Comparison of ENCODE assay signal across 8 mouse cellular contexts in genomic region chr10:70097291-70097901, GRCm38 (mm10). TPM values are rescaled to one million over a fixed set of nuclear protein-coding genes. Genes with fewer than 3 reads are reported as not detected.
A peak's percentile ranks its signal among the peaks of the same experiment; 100 is the strongest.
DNase-seq lines count a peak whose midpoint lies in the region; ATAC-seq and TF ChIP-seq lines count a peak whose summit lies in the region.

No protein-coding gene starts in this region.

- H3K27ac ChIP-seq in forebrain, embryonic 10.5 days: peak overlapping the region; percentile 97
- peak overlapping the region; percentile 82 for H3K27ac ChIP-seq in hindbrain, embryonic 14.5 days
- H3K27ac ChIP-seq in limb, embryonic 13.5 days: peak overlapping the region; percentile 91

- no peak for DNase-seq in Patski (ENCODE audit: low read depth, low spot score)
- DNase-seq in forebrain, embryonic 10.5 days (ENCODE audit: extremely low spot score, low spot score): peak; percentile 46
- no peak for DNase-seq in hindbrain, embryonic 14.5 days (ENCODE audit: low spot score)
- DNase-seq in neural tube, embryonic 10.5 days (ENCODE audit: extremely low spot score, low spot score): peak; percentile 64
- DNase-seq in thymus, postnatal 0 days (ENCODE audit: low spot score): peak; percentile 52

- TF ChIP-seq CTCF in Patski (IDR thresholded peaks at IDR 0.05): no peak

- in situ Hi-C loops in Patski (cut with MboI; ENCODE audit: low pct_unique_long_range_greater_than_20kb): no loop called here

- peak overlapping the region; percentile 88 for H3K4me2 ChIP-seq in hindbrain, embryonic 14.5 days (replicated peaks)
- peak overlapping the region; percentile 85 for H3K4me2 ChIP-seq in limb, embryonic 13.5 days (replicated peaks)

- H3K4me1 ChIP-seq in erythroblast, embryonic 14.5 days (ENCODE audit: control insufficient read depth): peaks cover 63% of the 10 kb centered on the region
- H3K4me1 ChIP-seq in forebrain, embryonic 10.5 days: peaks cover 55% of the 10 kb centered on the region
- peaks cover 16% of the 10 kb centered on the region for H3K4me1 ChIP-seq in hindbrain, embryonic 14.5 days (replicated peaks; ENCODE audit: control insufficient read depth, insufficient read depth, low read length)
- H3K4me1 ChIP-seq in limb, embryonic 13.5 days: peaks cover 47% of the 10 kb centered on the region

- H3K36me3 ChIP-seq in erythroblast, embryonic 14.5 days (ENCODE audit: control insufficient read depth): peaks cover 28% of the 10 kb centered on the region
- peaks cover 26% of the 10 kb centered on the region for H3K36me3 ChIP-seq in forebrain, embryonic 10.5 days (replicated peaks)
- no peaks in the 10 kb centered on the region for H3K36me3 ChIP-seq in hindbrain, embryonic 14.5 days (replicated peaks; ENCODE audit: control insufficient read depth, insufficient read depth)
- H3K36me3 ChIP-seq in limb, embryonic 13.5 days: peaks cover 19% of the 10 kb centered on the region

- H3K4me3 ChIP-seq in erythroblast, embryonic 14.5 days (replicated peaks): peak overlapping the region; percentile 87
- H3K4me3 ChIP-seq in forebrain, embryonic 10.5 days: peak overlapping the region; percentile 99
- H3K4me3 ChIP-seq in hindbrain, embryonic 14.5 days (replicated peaks; ENCODE audit: low read length): peak overlapping the region; percentile 72
- H3K4me3 ChIP-seq in limb, embryonic 13.5 days: peak overlapping the region; percentile 93

- peaks cover 12% of the 10 kb centered on the region for H3K9me3 ChIP-seq in erythroblast, embryonic 14.5 days (ENCODE audit: control insufficient read depth, low read length)
- peaks cover 13% of the 10 kb centered on the region for H3K9me3 ChIP-seq in forebrain, embryonic 10.5 days
- H3K9me3 ChIP-seq in hindbrain, embryonic 14.5 days (ENCODE audit: control insufficient read depth, low read length): no peaks in the 10 kb centered on the region
- H3K9me3 ChIP-seq in limb, embryonic 13.5 days: peaks cover 10% of the 10 kb centered on the region; the same call in 1 of the 2 replicates

- ATAC-seq in erythroblast, adult 5-6 weeks (replicated peaks; ENCODE audit: low FRiP score, poor library complexity, severe bottlenecking): no peak
- peak; percentile 4 for ATAC-seq in Patski
- ATAC-seq in hindbrain, embryonic 14.5 days (ENCODE audit: low FRiP score): peak; percentile 32
- ATAC-seq in limb, embryonic 13.5 days (ENCODE audit: low FRiP score, low read depth): peak; percentile 7; the same call in 1 of the 2 replicates

- H3K27me3 ChIP-seq in erythroblast, embryonic 14.5 days (ENCODE audit: control insufficient read depth): no peaks in the 10 kb centered on the region
- no peaks in the 10 kb centered on the region for H3K27me3 ChIP-seq in Patski
- H3K27me3 ChIP-seq in forebrain, embryonic 10.5 days (ENCODE audit: poor library complexity, severe bottlenecking): no peaks in the 10 kb centered on the region
- no peaks in the 10 kb centered on the region for H3K27me3 ChIP-seq in hindbrain, embryonic 14.5 days (ENCODE audit: control insufficient read depth, insufficient read depth, low read length)
- no peaks in the 10 kb centered on the region for H3K27me3 ChIP-seq in limb, embryonic 13.5 days

- CTCF ChIA-PET in Patski (lab: Charles Lee): interaction anchor here (1.0 to 1.7 kb wide), 2 partner anchors 59 to 67 kb away, joined by 3 to 6 read pairs; no protein-coding TSS in a partner anchor

- WGBS in forebrain, embryonic 10.5 days: under 1% methylated on average over 57 of the region's 58 CpGs
- under 1% methylated on average over 50 of the region's 58 CpGs for WGBS in hindbrain, embryonic 14.5 days
- WGBS in limb, embryonic 13.5 days: under 1% methylated on average over 54 of the region's 58 CpGs

- POLR2A ChIA-PET in Patski (lab: Charles Lee): interaction anchor here (0.7 kb wide), 1 partner anchor 568 kb away, joined by 4 read pairs; no protein-coding TSS in a partner anchor

- H3K9ac ChIP-seq in hindbrain, embryonic 14.5 days: peak overlapping the region; percentile 83
- H3K9ac ChIP-seq in limb, embryonic 13.5 days: peak overlapping the region; percentile 94

RNA-seq across cellular contexts. Expression of gene Ccdc6, which starts 0.5 kb away (rescaled TPM):
- polyA plus RNA-seq in erythroblast, embryonic 14.5 days (2012): 0.61 and 1.6 TPM in 2 replicates
- total RNA-seq in erythroblast, adult 5-6 weeks (2015; ENCODE audit: low replicate concordance): 16.5 and 19.6 TPM in 2 replicates
- total RNA-seq in erythroblast, adult 5-6 weeks (2017; ENCODE audit: low replicate concordance): 18.6 and 35.5 TPM in 2 replicates
- 35.3 TPM for polyA plus RNA-seq in Patski (2021)
- polyA plus RNA-seq in forebrain, embryonic 10.5 days (2016; fragmentation: Nextera tagmentation; extraction: Ambion mirVana): 16.5 and 19.8 TPM in 2 replicates
- polyA plus RNA-seq in hindbrain, embryonic 14.5 days (2014; fragmentation: Nextera tagmentation; extraction: Ambion mirVana): 29.6 and 30.1 TPM in 2 replicates
- 18.9 and 19.6 TPM in 2 replicates for polyA plus RNA-seq in limb, embryonic 13.5 days (2015; fragmentation: Nextera tagmentation; extraction: Ambion mirVana)
- polyA plus RNA-seq in thymus, postnatal 0 days (2015; fragmentation: Nextera tagmentation; extraction: Ambion mirVana): 14.7 and 16.4 TPM in 2 replicates

Comparison
In these comparisons a context has a peak if more than half of its experiments do, and no peak if none do; other contexts are left out.
1. DNase-seq: peak in forebrain, embryonic 10.5 days (single experiment), neural tube, embryonic 10.5 days (single experiment) and thymus, postnatal 0 days (single experiment); none in Patski (single experiment) and hindbrain, embryonic 14.5 days (single experiment).
2. Peak in every context shown above with its lines, with median percentiles within 50 percentile points of each other: H3K4me3 ChIP-seq and H3K27ac ChIP-seq.